Mouse (Mus musculus) ES-CJ7 (cell line): ENCODE measurements at regions not wholly inside any gene's neighbourhood (a gene's known extent, or its start where the extent isn't known, plus 50 kb on each side); places are given as distances from the start of the nearest gene placed in this dataset.

ENCODE experiments used
- DNase-seq: peaks from one replicate; pipeline ENCODE4 v3.0.0; 2011; ENCODE audit warnings: low read depth, low spot score

DNA sequence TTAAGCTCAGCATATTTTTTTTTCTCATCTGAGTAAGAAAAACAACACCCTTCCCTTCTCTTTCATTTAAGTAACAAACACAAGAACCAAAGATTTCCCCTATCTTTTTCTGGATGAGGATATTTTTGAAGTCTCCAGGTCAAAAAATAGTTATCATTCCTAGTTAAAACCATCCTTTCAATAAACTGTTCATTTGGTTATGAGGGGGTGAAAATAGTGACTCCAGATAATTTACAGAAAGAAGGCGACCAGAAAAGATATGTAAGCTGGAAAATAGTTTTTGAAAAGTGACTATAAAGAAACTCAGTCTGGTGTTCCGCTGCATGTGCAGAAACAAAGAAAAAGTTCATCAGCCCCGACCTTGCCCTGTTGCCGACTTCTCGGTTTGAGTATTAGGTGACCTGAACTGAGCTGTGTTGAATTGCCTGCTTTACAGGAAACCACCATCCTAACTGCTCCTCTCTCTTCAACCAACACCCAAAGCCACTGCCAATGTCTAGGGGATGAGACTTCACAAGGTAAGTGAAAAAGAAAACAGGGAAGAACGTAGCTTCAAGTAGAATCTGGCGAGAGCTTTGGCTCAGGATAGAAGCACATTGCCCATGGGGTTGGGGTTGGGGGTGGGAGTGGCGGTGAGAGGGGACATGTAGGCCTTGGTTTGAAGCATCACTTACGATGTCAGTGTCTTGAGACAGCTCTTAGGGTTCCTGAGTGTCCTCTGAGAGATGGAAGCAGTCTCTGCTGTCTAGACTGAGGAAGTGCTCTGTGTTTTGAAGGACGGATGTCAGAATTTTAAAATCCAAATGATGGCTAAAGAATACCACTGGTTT is 104.6 kb downstream of the Ube2e3 start:
- no peak for DNase-seq

DNA sequence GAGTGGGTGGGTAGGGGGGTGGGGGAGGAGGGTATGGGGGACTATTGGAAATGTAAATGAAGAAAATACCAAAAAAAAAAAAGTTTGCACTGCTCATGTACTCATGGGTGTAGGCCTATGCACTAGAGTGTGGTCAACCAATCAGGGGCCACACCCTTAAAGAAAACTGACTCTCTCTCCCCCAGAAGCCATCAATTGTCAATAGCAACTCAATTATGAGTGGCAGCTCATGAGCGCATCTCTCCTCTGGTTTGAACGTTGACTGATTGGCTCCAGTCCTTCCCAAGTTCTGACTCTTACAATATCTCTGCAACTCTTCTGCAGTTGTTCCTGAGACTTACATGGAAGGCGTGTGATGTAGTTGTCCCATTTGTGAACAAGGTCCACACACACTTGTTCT is 105.9 kb downstream of the Ube2e3 start:
- DNase-seq, result no peak

DNA sequence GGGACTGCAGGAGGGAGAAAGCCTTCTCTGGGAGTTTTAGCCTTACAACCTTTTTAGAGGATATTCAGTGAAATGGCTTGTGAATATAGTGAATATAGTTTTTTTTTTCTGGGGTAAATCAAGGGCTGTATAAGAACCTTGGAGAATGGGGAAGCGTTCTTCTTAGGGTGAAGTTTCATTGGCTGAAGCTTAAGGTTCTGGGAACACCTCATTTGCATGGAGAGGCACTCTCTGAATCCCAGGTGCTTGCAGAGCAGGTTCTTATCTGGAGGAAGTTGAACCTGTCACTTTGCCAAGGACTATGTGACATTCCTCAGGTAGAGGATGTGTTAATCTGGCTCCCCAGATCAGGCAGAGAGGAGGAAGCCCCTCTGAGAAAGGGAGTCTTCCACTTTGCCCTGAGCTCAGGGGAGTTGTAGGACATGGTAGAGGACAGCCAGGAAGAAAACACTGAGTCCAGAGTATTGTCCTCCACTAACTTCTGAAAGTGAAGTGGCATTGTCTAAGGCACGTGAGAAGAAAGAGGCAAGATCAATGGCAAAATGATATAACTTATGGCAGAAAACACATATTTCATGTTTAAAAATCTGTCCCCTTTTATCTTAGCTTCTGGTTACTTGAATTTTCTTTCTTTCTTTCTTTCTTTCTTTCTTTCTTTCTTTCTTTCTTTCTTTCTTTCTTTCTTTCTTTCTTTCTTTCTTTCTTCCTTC is 106.9 kb downstream of the Ube2e3 start:
- no peak for DNase-seq

- no peak for DNase-seq
These were observed 107.5 kb downstream of the Ube2e3 start for GRCm38 (mm10) chr2:78975393-78975774.

DNA sequence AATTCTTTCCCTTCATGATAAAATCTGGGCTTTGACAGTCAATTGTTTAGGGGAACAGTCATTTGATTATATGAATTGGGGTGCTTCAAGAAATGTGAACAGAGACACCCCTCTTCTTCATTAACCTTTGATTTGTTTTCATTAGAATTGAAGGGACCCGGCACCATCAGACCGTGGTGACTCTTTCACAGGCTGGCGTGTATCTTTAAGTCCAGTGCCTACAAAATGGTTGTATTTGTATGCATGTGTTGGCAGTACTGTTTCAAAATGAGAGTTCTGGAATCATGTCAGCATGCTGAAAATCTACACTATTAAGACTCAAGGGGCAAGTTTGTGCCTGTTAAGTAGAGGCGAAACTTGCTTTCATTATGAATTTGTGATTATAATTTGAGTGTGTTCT is 108.2 kb downstream of the Ube2e3 start:
- no peak for DNase-seq

DNA sequence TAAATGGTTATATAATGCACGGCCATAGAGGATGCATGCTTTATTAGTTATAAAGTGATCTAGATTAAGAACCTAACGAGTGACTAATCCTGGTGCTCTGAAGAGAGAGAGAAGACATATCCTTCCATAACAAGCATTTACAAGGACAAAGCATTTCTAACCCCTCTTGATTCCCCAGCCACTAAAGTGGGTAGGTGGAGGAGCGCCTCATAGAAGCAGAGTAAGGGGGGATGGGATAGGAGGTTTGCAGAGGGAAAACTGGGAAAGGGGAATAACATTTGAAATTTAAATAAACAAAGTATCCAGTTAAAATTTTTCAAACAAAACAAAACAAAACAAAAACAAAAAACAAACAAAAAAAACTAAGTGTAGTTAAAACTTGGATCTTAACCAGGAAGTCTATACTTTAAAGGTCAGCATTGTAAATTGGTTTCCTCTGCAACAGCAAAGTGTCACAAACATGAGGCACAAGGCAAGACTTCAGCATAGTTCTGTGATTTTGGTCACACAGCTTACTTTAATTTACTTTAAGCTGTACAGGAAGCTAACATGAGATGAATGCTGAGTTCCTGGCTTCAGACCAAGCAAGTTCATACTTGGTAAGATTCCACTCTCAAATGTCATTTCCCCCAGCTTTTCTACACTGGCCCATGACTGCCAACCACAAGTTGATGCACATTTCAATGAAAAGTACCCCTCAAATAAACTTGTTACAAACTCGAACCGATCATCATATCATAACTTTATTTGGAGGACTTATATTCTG is 109.9 kb downstream of the Ube2e3 start:
- no peak for DNase-seq

DNA sequence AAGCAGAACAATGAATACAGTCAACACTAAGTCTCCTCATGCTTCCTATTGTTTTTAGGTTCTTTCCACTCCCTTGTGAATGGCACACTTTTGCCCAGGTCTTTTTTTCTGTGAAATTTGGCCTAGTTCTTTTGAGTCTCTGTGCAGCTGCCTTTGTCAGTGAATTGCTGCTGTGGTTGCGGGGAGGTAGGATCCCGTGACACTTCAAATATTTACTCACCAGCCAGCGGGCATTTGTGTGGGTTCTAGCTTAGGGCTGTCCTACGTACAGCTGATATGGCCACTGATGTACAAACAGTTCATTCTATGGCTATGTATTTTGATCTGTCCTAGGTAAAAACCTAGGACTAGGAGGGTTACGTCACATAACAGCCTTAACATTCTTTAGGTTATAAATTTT is 112.1 kb downstream of the Ube2e3 start:
- no peak for DNase-seq

GRCm38 (mm10) chr2:78980661-78981229 is 112.8 kb downstream of the Ube2e3 start:
- no peak for DNase-seq

GRCm38 (mm10) chr2:78983347-78983746 is 115.4 kb downstream of the Ube2e3 start:
- DNase-seq, result no peak

DNA sequence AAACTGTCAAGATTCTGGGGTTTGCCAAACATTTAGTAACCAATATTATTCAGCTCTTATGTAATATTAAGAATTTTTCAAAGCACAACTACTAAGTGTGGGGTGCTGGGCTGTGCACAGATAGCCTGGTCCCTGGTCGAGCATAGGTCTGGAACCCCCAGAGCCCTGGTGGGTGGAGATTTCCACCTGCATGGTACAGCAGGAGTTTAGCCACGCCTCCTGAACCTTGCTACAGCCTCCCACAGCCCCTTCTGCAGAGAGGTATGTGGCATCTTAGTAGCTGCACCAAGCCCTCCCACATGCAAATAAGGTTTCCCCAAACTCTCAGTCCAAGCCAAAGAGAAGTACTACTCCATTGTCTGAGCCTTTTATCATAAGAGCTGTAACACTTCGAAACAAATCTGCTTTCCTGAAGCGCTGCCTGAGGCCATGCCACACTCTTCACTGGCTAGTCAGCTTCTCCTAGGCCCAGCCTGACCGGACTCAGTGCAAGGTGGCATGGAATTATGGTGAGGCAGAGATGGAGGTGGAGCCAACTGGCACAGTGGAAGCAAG is 116.1 kb downstream of the Ube2e3 start:
- no peak for DNase-seq

- no peak for DNase-seq
These were observed 119.1 kb downstream of the Ube2e3 start for GRCm38 (mm10) chr2:78986984-78987383.

- DNase-seq, result no peak
These were observed 119.5 kb downstream of the Ube2e3 start for GRCm38 (mm10) chr2:78987388-78987787.

GRCm38 (mm10) chr2:78988224-78988623 is 120.3 kb downstream of the Ube2e3 start:
- DNase-seq, result no peak

DNA sequence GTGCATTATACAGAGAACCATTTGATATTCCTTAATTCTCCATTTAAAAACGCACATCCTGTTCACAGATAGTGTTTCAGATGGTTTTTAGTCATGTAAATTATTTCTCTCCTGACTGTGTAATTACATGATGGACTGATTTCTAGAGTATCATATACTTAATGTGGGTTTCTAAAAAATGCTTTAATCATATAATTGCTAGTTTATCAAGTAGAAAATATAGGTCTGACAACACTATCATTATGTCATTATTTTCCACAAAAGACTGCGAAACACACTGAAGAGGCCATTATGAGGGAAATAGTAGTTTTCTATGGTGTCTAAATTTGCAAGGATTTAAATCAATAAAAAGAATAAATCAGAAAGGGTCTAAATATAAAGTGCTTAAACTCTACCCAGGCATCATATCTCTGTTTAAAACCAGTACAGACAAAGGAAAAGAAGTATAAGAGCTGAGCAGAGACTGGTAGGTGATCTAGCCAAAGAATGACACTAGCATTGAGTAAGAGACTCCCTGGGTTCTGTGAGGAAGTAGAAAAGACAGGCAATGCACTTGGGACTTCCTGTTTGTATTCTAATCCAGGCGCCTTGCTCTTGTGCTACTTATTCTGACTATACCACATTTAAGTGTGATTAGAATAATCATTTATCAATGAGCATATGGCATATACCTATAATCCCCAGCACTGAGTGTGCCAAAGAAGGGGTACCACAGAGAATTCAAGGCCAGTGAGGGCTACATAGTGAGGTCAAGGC is 127.1 kb downstream of the Ube2e3 start:
- no peak for DNase-seq

- DNase-seq, result no peak
These were observed 130.7 kb downstream of the Ube2e3 start for GRCm38 (mm10) chr2:78998637-78999036.

DNA sequence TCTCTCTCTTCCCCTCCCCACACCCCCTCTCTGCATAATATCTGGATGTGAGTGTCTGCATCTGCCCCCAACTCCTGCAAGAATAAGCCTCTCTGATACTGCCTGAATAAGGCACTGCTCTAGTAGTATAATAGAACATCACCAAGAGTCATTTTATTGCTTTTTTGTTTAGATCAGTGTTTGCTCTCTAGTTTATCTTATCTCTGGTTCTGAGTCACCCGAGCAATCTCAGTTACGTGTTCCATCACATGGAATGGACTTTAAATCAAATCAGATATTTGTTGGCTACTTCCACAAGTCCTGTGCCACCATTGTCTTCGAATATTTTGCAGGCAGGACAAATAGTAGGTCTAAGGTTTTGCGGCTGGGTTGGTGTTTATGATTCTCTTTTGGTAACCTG is 131.5 kb downstream of the Ube2e3 start:
- no peak for DNase-seq

DNA sequence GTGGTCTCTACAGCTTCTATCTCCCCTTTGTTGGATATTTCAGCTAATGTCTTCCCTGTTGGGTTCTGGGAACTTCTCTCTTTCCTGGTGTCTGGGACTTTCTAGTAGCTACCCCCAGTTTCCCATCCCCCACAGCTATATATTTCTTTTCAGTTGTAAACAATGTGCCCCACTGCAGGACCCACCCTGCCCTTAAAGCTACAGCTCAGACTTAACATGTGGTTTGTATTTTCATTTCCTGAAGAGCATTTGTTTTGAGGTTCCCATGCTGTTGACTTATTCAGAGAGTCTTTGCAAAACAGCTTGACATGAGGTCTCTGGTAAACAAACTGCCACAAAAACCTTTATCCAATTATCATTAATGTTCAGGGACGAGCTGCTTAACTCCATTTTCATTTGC is 136.9 kb downstream of the Ube2e3 start:
- no peak for DNase-seq

- DNase-seq, result no peak
These were observed 140.7 kb downstream of the Ube2e3 start for GRCm38 (mm10) chr2:79008642-79009041.

GRCm38 (mm10) chr2:79009791-79010190 is 141.9 kb downstream of the Ube2e3 start:
- no peak for DNase-seq

- no peak for DNase-seq
These were observed 142.3 kb downstream of the Ube2e3 start for GRCm38 (mm10) chr2:79010273-79010672.
